Mouse (Mus musculus) small intestine, adult 2 months (tissue): ENCODE results near the gene Mesd. TPM values are rescaled to one million over a fixed set of nuclear protein-coding genes. Genes with fewer than 3 reads are reported as not detected.
A peak's percentile ranks its signal among the peaks of the same experiment; 100 is the strongest.

ENCODE experiments used
- H3K27ac ChIP-seq: fragments of 200-500 bp; 2 replicates; pipeline ENCODE4 v1.5.1; 2012; ENCODE audit warnings: low read depth, low read length, control low read depth, inconsistent platforms; ENCODE audit not compliant: insufficient read depth
- H3K27me3 ChIP-seq: fragments of 200-500 bp; 2 replicates; pipeline ENCODE4 v1.6.1; 2012; ENCODE audit warnings: mild to moderate bottlenecking, moderate library complexity, low read length, inconsistent platforms; ENCODE audit not compliant: control insufficient read depth, insufficient read depth
- H3K36me3 ChIP-seq: fragments of 200-500 bp; 2 replicates; pipeline ENCODE4 v1.6.1; 2012; ENCODE audit warnings: mild to moderate bottlenecking, low read length, control low read depth, inconsistent platforms; ENCODE audit not compliant: control insufficient read depth, insufficient read depth
- H3K4me1 ChIP-seq: fragments of 200-500 bp; 2 replicates; pipeline ENCODE4 v1.6.1; 2012; ENCODE audit warnings: low read length, inconsistent platforms, mixed read lengths; ENCODE audit not compliant: control insufficient read depth, insufficient read depth, insufficient read length
- H3K4me3 ChIP-seq: fragments of 200-500 bp; 2 replicates; pipeline ENCODE4 v1.5.1; 2012; ENCODE audit warnings: low read depth, mild to moderate bottlenecking, control low read depth, inconsistent platforms, low read length, moderate library complexity
- CTCF ChIP-seq: fragments of 200-500 bp; IDR thresholded peaks from 2 replicates; pipeline ENCODE4 v1.5.1; 2012; ENCODE audit warnings: low read depth, mild to moderate bottlenecking, control low read depth, inconsistent platforms, low read length, moderate library complexity, mixed read lengths; ENCODE audit not compliant: insufficient replicate concordance, insufficient read length; ENCODE audit errors: extremely low read depth
- POLR2A ChIP-seq: fragments of 200-500 bp; IDR thresholded peaks from 2 replicates; pipeline ENCODE4 v1.6.1; 2012; ENCODE audit warnings: low read depth, mild to moderate bottlenecking, control low read depth, inconsistent platforms, low read length, moderate library complexity
- WGBS: fragments of 180-500 bp; shearing (Covaris S2); methylation state at CpG from one replicate; pipeline ENCODE4 v1.1.7; 2018; 5-methylcytosine and 5-hydroxymethylcytosine counted together
- polyA plus RNA-seq: library from polyadenylated mRNA; depleted of rRNA; stranded (reverse); fragments of >200 nt; gene quantifications from 2 replicates; pipeline ENCODE4 v1.2.3, GENCODE M21; 2012; rRNA removed

Mesd gene
- polyA plus RNA-seq, 1 experiment, result 2.4 TPM

DNA sequence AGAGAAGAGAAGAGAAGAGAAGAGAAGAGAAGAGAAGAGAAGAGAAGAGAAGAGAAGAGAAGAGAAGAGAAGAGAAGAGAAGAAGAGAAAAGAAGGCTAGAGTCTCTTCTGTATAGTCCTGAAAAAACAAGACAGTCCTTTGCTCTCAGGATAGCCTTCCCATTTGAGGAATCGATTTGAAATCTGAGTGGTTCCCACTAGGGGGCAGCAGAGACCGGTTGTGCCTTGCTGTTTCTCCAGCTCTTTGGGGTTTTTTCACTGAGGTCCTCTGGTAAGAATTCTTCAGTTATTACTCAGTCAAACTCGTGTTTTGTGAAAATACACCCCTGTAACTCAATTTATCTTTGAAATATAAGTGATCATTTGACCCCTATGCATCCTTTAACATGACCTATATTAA lies 30.3 kb downstream of the Mesd start:
- H3K36me3 ChIP-seq, result no peaks in the 10 kb centered on the region
- WGBS, result 1% methylated on average over 3 of the region's 3 CpGs
- H3K4me1 ChIP-seq, result peaks cover 2% of the 10 kb centered on the region; the same call in 1 of the 2 replicates
- peak; percentile 79; the same call in 1 of the 2 replicates for TF ChIP-seq CTCF
- no peak for TF ChIP-seq POLR2A
- H3K4me3 ChIP-seq, result no peak overlapping the region
- H3K27ac ChIP-seq, result no peak overlapping the region
- H3K27me3 ChIP-seq, result no peaks in the 10 kb centered on the region

DNA sequence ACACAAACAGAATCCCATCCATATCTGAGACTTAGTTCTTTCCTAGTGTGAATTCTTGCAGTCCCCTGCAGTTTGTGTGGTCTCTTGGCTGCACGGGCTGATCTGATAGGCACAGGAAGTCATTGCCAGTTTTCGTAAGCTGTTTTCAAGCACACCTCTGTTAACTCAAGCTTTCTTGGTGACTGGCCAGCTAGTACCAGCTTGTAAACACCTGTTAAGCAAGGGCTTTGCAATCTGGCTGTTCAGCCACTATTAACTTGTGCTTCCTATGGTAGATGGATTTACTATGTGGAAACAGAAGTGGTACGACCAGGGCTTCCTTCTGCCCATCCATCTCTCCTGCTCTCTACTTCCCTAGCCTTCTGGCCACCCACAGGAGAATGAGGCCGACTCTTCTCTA lies 36.0 kb downstream of the Mesd start:
- Histone ChIP-seq H3K4me3 (no peak overlapping the region), H3K27me3 (no peaks in the 10 kb centered on the region), H3K36me3 (no peaks in the 10 kb centered on the region), H3K27ac (no peak overlapping the region), H3K4me1 (no peaks in the 10 kb centered on the region)
- no peak for TF ChIP-seq POLR2A
- TF ChIP-seq CTCF, result no peak
- WGBS, result 58% methylated on average over 4 of the region's 4 CpGs

DNA sequence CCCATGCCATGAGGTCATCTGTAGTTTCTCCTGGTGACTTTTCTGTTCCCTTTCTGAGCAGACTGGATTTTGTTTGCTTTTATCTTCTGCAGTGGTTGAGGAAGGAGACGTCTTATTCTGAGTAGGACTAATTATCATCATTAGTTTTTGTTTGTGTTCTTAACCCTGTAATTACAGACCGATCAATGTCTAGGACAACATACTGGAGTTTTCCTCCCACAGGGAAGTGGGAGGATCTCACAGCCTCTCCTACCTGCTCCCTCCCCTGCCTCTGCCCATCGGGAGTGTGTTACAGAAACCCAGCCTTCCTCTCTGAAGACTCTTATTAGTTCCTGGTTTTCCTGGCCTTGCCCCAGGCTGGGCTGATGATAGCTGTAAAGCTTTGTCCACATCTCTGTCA lies 37.4 kb downstream of the Mesd start:
- Histone ChIP-seq H3K27ac (no peak overlapping the region), H3K36me3 (no peaks in the 10 kb centered on the region), H3K4me1 (no peaks in the 10 kb centered on the region), H3K27me3 (no peaks in the 10 kb centered on the region), H3K4me3 (no peak overlapping the region)
- 13% methylated on average over 3 of the region's 3 CpGs for WGBS
- no peak for TF ChIP-seq CTCF
- no peak for TF ChIP-seq POLR2A

DNA sequence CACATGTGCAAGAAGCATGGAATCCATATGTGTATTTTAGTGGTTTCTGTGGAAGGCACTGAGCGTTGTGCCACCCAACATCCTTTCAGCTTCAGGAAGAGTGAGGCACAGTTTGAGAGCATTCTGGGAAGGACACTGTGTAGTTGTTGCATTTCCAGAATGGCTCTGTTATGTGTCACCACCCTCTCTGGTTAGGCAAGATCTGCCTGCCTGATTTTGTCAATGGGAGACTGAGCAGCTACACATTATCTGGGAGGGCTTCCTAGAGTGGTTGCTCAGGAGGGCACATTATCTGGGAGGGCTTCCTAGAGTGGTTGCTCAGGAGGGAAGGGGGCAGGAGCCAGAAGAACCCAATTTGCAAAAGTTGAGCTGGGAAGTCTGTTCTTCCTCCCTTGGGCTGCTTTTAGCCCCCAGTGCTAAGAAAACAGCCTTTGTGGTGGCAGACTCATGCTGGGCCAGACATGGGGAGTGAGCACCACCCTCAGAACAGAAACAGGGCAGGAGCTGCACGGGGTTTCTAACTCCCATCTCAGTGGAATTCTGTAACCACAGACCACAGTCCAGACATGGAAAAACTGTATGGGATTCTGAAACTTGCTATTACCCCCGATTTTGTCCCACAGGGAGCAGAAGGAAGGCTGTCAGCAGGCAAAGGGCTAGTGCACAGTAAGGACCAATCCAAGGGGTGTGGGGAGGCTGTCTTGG lies 54.9 kb downstream of the Mesd start:
- Histone ChIP-seq H3K4me3 (no peak overlapping the region), H3K27me3 (no peaks in the 10 kb centered on the region), H3K36me3 (no peaks in the 10 kb centered on the region), H3K27ac (no peak overlapping the region), H3K4me1 (no peaks in the 10 kb centered on the region)
- 75% methylated on average over 3 of the region's 3 CpGs for WGBS
- TF ChIP-seq POLR2A (no peak), CTCF (no peak)

DNA sequence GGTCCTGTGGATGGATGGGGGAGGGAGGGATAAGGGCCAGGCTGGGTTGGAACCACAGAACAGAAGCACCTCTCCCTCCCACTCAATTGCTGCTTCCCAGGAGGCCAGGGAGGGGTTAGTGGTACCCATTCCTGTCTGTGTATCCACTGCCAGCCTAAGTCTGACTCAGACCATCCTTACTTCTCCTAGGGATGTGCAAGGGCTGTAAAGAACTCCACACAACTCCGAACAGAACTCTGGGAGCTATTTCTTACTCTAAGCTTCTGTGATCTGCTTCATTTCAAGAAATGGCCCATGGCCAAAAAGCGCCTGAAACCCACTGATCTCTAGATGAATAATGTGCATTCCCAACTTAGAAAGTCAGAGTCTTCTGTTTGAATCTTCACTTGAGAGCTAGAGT lies 55.9 kb downstream of the Mesd start:
- TF ChIP-seq CTCF, result no peak
- TF ChIP-seq POLR2A, result no peak
- Histone ChIP-seq H3K4me1 (no peaks in the 10 kb centered on the region), H3K27ac (no peak overlapping the region), H3K27me3 (no peaks in the 10 kb centered on the region), H3K36me3 (no peaks in the 10 kb centered on the region), H3K4me3 (no peak overlapping the region)
- 70% methylated on average over 2 of the region's 2 CpGs for WGBS

DNA sequence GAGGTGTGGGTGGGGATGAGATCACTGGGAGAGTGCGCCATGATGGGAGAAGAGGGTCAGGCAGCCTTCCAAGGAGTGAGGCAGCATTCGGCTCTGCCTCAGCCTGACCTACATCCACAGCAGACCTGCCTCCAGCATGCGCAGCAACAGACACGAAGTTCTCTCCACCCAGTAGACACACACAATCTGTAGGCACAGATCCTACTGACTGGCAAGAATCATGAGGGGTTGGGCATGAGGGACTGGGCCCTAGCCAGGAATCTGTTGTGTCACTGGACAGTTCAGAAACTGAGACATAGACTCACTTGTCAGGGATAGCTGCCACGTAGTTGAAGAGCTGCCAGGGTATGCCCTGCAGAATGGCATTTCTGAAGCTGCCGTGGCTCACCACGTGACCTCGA lies 57.4 kb downstream of the Mesd start:
- Histone ChIP-seq H3K4me3 (no peak overlapping the region), H3K27ac (no peak overlapping the region), H3K4me1 (no peaks in the 10 kb centered on the region), H3K27me3 (no peaks in the 10 kb centered on the region), H3K36me3 (no peaks in the 10 kb centered on the region)
- no peak for TF ChIP-seq POLR2A
- no peak for TF ChIP-seq CTCF
- WGBS, result 87% methylated on average over 8 of the region's 8 CpGs

DNA sequence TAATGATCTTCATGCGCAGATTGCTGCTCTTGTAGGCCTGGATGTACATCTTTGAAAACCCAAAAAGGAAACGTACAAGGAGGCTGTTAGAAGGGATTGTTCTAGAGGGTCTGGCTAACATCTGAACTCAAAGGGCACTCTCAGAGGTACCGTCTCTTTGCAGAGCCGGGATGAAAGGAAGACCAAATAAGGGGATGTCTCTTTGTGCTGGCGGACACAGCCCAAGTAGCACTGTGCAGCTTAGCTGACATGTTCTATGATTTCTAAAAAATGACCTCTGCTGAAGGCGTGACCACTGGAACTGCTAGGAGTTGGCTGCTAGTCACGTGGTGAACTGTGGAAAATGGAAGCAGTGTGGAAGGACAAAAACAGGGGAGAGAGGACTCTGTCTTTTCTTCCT lies 64.5 kb downstream of the Mesd start:
- H3K27ac ChIP-seq, result no peak overlapping the region
- no peaks in the 10 kb centered on the region for H3K36me3 ChIP-seq
- no peaks in the 10 kb centered on the region for H3K4me1 ChIP-seq
- no peak overlapping the region for H3K4me3 ChIP-seq
- TF ChIP-seq CTCF (no peak), POLR2A (no peak)
- H3K27me3 ChIP-seq, result no peaks in the 10 kb centered on the region
- 74% methylated on average over 7 of the region's 7 CpGs for WGBS

DNA sequence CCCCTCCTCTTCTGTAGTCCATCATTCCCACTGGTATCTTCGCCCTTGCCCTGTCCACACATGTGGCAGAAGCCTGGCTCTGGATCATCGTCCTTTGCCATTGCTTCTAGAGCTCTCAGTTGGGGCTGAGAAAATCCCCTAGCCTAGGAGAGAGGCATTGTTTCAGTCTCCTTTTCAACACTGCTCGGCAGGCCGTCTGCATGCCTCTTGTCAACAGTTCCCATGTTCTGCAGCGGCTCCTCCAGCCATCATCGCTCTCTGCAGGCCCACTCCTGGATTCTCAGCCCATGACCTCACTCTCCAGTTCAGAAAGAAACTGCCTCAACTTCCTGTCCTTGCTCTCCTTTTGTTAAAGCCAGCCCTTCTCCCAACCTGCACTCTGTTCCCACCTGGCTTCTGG lies 65.4 kb downstream of the Mesd start:
- Histone ChIP-seq H3K4me3 (no peak overlapping the region), H3K27ac (no peak overlapping the region), H3K36me3 (no peaks in the 10 kb centered on the region), H3K27me3 (no peaks in the 10 kb centered on the region), H3K4me1 (no peaks in the 10 kb centered on the region)
- 90% methylated on average over 6 of the region's 6 CpGs for WGBS
- TF ChIP-seq CTCF (no peak), POLR2A (no peak)

Other genes starting within 250 kb of the Mesd start
- 3.3 and 6.3 TPM in 2 replicates for gene Il16, start 138.7 kb upstream of the Mesd start, polyA plus RNA-seq
- gene Cfap161, start 89.6 kb upstream of the Mesd start, polyA plus RNA-seq, result not detected in 2 replicates
- 62.0 and 117 TPM in 2 replicates for gene Tlnrd1, start 161 bp upstream of the Mesd start, polyA plus RNA-seq
- 0.19 and 0.27 TPM in 2 replicates for gene Cemip, start 202.0 kb downstream of the Mesd start, polyA plus RNA-seq